Mouse (Mus musculus): ENCODE results near the gene C1qb. TPM values are rescaled to one million over a fixed set of nuclear protein-coding genes. Genes with fewer than 3 reads are reported as not detected.

The C1qb gene
- polyA plus RNA-seq, 1 experiment from 2014 or later: 62.8 TPM

DNA sequence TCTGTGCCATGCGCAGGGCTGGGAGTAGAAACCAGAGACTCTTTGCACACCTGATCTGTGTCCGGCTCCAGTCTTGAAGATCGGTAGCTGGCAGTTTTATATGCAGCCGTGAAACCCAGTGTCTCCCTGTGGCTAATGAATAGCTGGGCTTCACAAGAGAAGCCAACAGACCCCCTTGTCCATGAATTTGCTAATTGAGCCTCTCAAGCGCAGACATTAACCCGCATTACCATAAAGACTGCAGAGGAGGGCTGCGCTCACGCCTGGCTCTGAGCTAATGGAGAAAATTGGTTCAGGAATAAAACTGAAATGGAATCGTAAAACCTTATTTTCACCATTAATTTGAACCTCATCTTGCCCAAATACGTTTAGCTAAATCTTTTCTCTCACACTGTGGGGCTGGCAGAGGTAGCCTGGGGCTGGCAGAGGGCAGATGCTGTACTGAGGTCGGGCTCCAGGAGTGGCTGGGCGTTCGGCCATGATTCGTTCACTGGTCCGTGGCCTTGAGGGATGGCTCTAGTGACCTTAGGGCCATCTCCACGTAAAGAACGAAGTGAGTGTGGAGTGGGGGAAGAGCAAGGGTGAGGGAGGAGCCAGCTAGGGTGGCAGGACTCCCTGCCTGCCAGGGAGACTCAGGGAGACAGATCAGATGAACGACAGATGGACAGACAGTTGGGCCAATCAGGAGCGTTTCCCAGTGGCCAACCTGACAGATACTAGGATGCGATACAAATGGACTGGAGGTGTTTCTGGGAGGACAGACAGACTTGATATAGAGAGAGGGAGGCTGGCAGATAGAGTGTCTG is 30.6 kb upstream of the C1qb start:
- H3K27me3 ChIP-seq (replicated peaks; ENCODE audit: control insufficient read depth, insufficient read depth, low read length): peaks cover 14% of the 10 kb centered on the region
- H3K4me1 ChIP-seq (replicated peaks; ENCODE audit: control insufficient read depth, insufficient read depth, low read length): no peaks in the 10 kb centered on the region
- WGBS: 70% methylated on average over 20 of the region's 20 CpGs
- no peaks in the 10 kb centered on the region for H3K36me3 ChIP-seq (ENCODE audit: control insufficient read depth, insufficient read depth, low read length)
- ATAC-seq (replicated peaks; ENCODE audit: low FRiP score, low TSS enrichment, low read depth) (no peak), DNase-seq (ENCODE audit: low spot score) (no peak)
- H3K9me3 ChIP-seq (ENCODE audit: control insufficient read depth, low read length): no peaks in the 10 kb centered on the region
- no peak overlapping the region for H3K27ac ChIP-seq (ENCODE audit: low read depth)
- H3K4me2 ChIP-seq (ENCODE audit: low read length): no peak overlapping the region
- H3K9ac ChIP-seq (ENCODE audit: low read length): no peak overlapping the region
- H3K4me3 ChIP-seq (ENCODE audit: low read depth, low read length): no peak overlapping the region

DNA sequence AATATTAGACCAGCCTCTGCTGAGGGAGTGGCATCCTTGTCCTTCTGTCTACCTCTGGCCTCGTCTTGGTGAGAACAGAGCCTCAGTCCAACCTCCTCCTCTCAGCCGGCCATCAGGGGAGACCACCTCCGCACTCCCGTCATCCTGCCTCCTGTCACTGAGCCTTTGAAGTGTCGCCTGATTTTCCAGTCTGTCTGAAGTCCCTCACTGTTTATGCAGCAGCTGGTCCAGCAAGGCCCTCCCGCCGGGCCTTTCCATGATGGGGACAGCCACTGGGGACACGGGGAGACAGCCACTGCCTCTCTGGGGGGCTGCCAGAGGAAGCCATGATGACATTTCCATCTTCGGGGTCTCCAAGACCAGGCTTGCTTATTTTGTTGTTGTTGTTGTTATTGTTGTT is 26.9 kb upstream of the C1qb start:
- H3K4me2 ChIP-seq (ENCODE audit: low read length): no peak overlapping the region
- no peaks in the 10 kb centered on the region for H3K36me3 ChIP-seq (ENCODE audit: control insufficient read depth, insufficient read depth, low read length)
- peaks cover 25% of the 10 kb centered on the region for H3K27me3 ChIP-seq (replicated peaks; ENCODE audit: control insufficient read depth, insufficient read depth, low read length)
- H3K4me1 ChIP-seq (replicated peaks; ENCODE audit: control insufficient read depth, insufficient read depth, low read length): no peaks in the 10 kb centered on the region
- H3K4me3 ChIP-seq (ENCODE audit: low read depth, low read length): no peak overlapping the region
- H3K27ac ChIP-seq (ENCODE audit: low read depth): no peak overlapping the region
- 17% methylated on average over 9 of the region's 9 CpGs for WGBS
- no peaks in the 10 kb centered on the region for H3K9me3 ChIP-seq (ENCODE audit: control insufficient read depth, low read length)
- no peak overlapping the region for H3K9ac ChIP-seq (ENCODE audit: low read length)
- ATAC-seq (replicated peaks; ENCODE audit: low FRiP score, low TSS enrichment, low read depth) (no peak), DNase-seq (ENCODE audit: low spot score) (no peak)

DNA sequence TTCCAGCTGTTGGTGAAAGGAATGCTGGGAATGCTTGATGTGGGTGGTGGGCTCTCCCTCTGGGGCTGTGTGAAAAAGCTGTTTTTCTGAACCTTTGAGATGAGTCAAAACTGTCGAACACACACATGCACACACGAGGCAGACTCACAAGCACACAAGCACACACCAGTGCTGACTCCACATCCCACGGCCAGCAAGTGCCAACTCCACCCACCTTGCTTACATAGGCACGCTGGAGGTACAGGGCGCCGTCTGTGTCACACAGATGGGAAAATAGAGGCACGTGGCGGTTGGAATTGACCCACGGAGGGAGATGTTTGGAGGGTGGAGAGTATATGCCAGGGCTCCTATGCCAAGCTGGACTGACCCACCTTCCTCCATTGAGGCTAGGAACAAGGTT is 25.8 kb upstream of the C1qb start:
- ATAC-seq (replicated peaks; ENCODE audit: low FRiP score, low TSS enrichment, low read depth) (no peak), DNase-seq (ENCODE audit: low spot score) (no peak)
- no peak overlapping the region for H3K4me2 ChIP-seq (ENCODE audit: low read length)
- H3K9me3 ChIP-seq (ENCODE audit: control insufficient read depth, low read length): no peaks in the 10 kb centered on the region
- no peaks in the 10 kb centered on the region for H3K36me3 ChIP-seq (ENCODE audit: control insufficient read depth, insufficient read depth, low read length)
- no peak overlapping the region for H3K9ac ChIP-seq (ENCODE audit: low read length)
- peaks cover 30% of the 10 kb centered on the region for H3K27me3 ChIP-seq (replicated peaks; ENCODE audit: control insufficient read depth, insufficient read depth, low read length)
- H3K27ac ChIP-seq (ENCODE audit: low read depth): no peak overlapping the region
- no peak overlapping the region for H3K4me3 ChIP-seq (ENCODE audit: low read depth, low read length)
- H3K4me1 ChIP-seq (replicated peaks; ENCODE audit: control insufficient read depth, insufficient read depth, low read length): no peaks in the 10 kb centered on the region
- 42% methylated on average over 9 of the region's 9 CpGs for WGBS

DNA sequence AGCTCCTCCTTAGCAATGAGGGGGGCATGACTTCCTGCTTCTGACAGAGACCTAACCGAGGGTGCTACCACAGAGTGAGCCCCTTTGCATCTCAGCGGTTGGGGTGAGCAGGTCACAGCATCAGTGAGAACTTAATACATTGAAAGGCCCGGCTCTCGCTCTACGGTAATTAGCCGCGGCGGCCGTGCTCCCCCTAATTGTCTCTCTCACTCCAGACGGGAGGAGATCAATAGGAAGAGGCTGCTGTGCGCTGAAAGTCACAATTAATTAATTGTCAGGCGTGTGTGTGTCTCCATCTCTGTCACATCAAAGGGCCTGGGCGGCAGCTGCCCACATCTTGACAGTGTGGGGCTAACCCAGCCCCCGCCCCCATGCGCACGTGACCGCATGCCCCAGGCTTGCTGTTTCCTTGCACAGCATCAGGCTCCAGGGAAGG is 25.2 kb upstream of the C1qb start:
- no peaks in the 10 kb centered on the region for H3K4me1 ChIP-seq (replicated peaks; ENCODE audit: control insufficient read depth, insufficient read depth, low read length)
- H3K9ac ChIP-seq (ENCODE audit: low read length): no peak overlapping the region
- 5% methylated on average over 17 of the region's 17 CpGs for WGBS
- H3K9me3 ChIP-seq (ENCODE audit: control insufficient read depth, low read length): no peaks in the 10 kb centered on the region
- no peaks in the 10 kb centered on the region for H3K36me3 ChIP-seq (ENCODE audit: control insufficient read depth, insufficient read depth, low read length)
- no peak for ATAC-seq (replicated peaks; ENCODE audit: low FRiP score, low TSS enrichment, low read depth)
- no peak overlapping the region for H3K27ac ChIP-seq (ENCODE audit: low read depth)
- no peak overlapping the region for H3K4me3 ChIP-seq (ENCODE audit: low read depth, low read length)
- H3K4me2 ChIP-seq (ENCODE audit: low read length): no peak overlapping the region
- DNase-seq (ENCODE audit: low spot score): no peak
- H3K27me3 ChIP-seq (replicated peaks; ENCODE audit: control insufficient read depth, insufficient read depth, low read length): peaks cover 35% of the 10 kb centered on the region

DNA sequence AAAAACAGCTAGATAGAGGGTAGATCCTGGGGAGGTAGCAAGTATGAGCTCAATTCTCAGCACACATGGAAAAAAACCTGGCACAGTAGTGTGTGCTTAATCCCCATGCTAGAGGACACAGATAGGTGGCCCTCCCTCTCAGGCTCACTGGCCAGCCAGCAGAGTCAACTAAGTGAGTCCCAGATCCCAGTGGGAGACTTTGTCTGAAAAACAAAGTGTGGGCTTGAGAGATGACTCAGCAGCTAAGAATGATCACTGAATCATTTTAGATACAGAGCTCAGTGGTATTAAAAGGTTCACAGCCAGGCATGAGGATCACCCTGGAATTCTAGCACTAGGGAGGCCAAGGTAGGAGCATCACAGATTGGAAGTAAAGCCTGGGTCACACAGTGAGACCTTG is 21.8 kb upstream of the C1qb start:
- Histone ChIP-seq H3K4me3 (ENCODE audit: low read depth, low read length) (no peak overlapping the region), H3K9me3 (ENCODE audit: control insufficient read depth, low read length) (no peaks in the 10 kb centered on the region), H3K27me3 (replicated peaks; ENCODE audit: control insufficient read depth, insufficient read depth, low read length) (peaks cover 58% of the 10 kb centered on the region), H3K4me2 (ENCODE audit: low read length) (no peak overlapping the region), H3K9ac (ENCODE audit: low read length) (no peak overlapping the region), H3K27ac (ENCODE audit: low read depth) (no peak overlapping the region), H3K4me1 (replicated peaks; ENCODE audit: control insufficient read depth, insufficient read depth, low read length) (no peaks in the 10 kb centered on the region), H3K36me3 (ENCODE audit: control insufficient read depth, insufficient read depth, low read length) (no peaks in the 10 kb centered on the region)
- ATAC-seq (replicated peaks; ENCODE audit: low FRiP score, low TSS enrichment, low read depth) (no peak), DNase-seq (ENCODE audit: low spot score) (no peak)

DNA sequence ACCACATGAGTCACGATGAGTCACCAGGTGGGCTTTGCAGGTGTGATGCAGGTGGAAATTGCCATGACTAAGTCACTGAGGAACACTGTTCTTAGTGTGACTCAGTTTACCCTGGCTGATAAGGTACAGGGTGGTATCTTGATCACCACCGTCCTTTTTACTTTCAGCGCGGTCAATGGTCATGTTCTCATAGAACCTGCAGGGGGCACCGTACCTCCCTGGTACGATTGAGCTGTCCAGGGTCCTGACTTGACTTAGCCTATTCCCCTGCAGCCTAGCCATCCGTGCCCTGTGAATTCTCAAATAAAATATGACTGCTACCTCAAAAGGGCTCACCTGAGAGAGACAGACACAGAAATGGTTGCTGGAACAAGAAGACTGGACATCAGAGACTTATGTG is 21.0 kb upstream of the C1qb start:
- Histone ChIP-seq H3K9me3 (ENCODE audit: control insufficient read depth, low read length) (no peaks in the 10 kb centered on the region), H3K36me3 (ENCODE audit: control insufficient read depth, insufficient read depth, low read length) (no peaks in the 10 kb centered on the region), H3K4me2 (ENCODE audit: low read length) (no peak overlapping the region), H3K4me3 (ENCODE audit: low read depth, low read length) (no peak overlapping the region), H3K27me3 (replicated peaks; ENCODE audit: control insufficient read depth, insufficient read depth, low read length) (peaks cover 50% of the 10 kb centered on the region), H3K9ac (ENCODE audit: low read length) (no peak overlapping the region), H3K27ac (ENCODE audit: low read depth) (no peak overlapping the region), H3K4me1 (replicated peaks; ENCODE audit: control insufficient read depth, insufficient read depth, low read length) (no peaks in the 10 kb centered on the region)
- DNase-seq (ENCODE audit: low spot score): peak; percentile 88
- WGBS: 10% methylated on average over 7 of the region's 7 CpGs
- no peak; the same call in 1 of the 2 replicates for ATAC-seq (replicated peaks; ENCODE audit: low FRiP score, low TSS enrichment, low read depth)

DNA sequence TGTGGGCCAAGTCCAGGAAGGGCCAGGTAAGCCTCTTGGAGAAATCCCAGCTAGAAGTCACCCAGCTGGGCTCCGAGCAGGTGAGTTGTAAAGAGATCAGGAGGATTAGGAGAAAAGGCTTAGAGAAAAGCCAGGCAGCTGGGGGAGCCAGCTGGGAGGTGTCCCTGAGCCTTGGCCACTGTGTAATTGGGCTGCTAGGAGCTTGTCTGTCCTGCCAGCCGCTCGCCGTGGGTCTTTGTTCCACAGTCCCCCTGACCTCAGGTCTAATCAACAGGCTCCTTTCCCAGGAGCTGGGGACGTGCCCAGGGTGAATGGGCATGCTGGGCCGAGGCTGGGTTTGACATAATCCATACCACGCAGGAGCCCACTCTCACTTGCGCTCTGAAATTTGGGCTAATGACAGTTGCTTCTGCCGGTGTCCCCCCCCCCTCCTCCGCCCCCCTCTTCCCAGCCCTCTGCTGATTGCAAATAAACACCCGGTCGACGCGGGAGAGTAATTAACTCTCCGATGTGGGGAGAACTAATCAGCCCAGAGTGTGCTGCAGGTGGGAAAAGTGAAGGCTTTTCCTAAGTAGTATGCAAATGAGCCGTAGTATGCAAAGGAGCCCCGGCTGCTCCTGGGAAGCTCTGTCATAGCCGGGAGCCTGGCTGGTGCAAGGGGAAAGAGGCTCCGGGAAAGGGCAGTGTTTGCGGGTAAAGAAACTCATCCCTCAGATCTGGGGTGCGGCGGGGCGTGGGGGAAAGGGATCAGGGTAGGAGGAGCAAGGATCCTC is 19.0 kb upstream of the C1qb start:
- H3K9ac ChIP-seq (ENCODE audit: low read length): no peak overlapping the region
- H3K9me3 ChIP-seq (ENCODE audit: control insufficient read depth, low read length): no peaks in the 10 kb centered on the region
- peaks cover 35% of the 10 kb centered on the region for H3K27me3 ChIP-seq (replicated peaks; ENCODE audit: control insufficient read depth, insufficient read depth, low read length)
- H3K4me1 ChIP-seq (replicated peaks; ENCODE audit: control insufficient read depth, insufficient read depth, low read length): no peaks in the 10 kb centered on the region
- no peak overlapping the region for H3K27ac ChIP-seq (ENCODE audit: low read depth)
- no peak overlapping the region for H3K4me3 ChIP-seq (ENCODE audit: low read depth, low read length)
- ATAC-seq (replicated peaks; ENCODE audit: low FRiP score, low TSS enrichment, low read depth) (no peak), DNase-seq (ENCODE audit: low spot score) (no peak)
- no peak overlapping the region for H3K4me2 ChIP-seq (ENCODE audit: low read length)
- WGBS: 3% methylated on average over 23 of the region's 23 CpGs
- H3K36me3 ChIP-seq (ENCODE audit: control insufficient read depth, insufficient read depth, low read length): no peaks in the 10 kb centered on the region

DNA sequence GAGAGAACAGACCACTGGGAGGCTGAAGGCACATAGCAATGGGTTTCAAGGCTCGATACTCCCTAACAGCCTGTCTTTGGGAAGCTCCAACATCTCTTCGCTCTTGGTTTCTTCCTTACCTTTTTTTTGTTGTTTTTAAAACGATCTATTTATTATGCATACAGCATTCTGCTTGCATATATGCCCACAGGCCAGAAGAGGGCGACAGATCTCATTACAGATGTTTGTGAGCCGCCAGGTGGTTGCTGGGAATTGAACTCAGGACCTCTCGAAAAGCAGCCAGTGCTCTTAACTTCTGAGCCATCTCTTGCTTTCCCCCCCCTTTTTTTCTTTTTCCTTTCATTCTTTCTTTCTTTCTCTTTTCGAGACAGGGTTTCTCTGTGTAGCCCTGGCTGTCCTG is 13.2 kb upstream of the C1qb start:
- Histone ChIP-seq H3K4me2 (ENCODE audit: low read length) (no peak overlapping the region), H3K9ac (ENCODE audit: low read length) (no peak overlapping the region), H3K4me3 (ENCODE audit: low read depth, low read length) (no peak overlapping the region), H3K36me3 (ENCODE audit: control insufficient read depth, insufficient read depth, low read length) (no peaks in the 10 kb centered on the region), H3K27me3 (replicated peaks; ENCODE audit: control insufficient read depth, insufficient read depth, low read length) (peaks cover 25% of the 10 kb centered on the region), H3K9me3 (ENCODE audit: control insufficient read depth, low read length) (no peaks in the 10 kb centered on the region), H3K4me1 (replicated peaks; ENCODE audit: control insufficient read depth, insufficient read depth, low read length) (peaks cover 6% of the 10 kb centered on the region; the same call in 1 of the 2 replicates), H3K27ac (ENCODE audit: low read depth) (no peak overlapping the region)
- ATAC-seq (replicated peaks; ENCODE audit: low FRiP score, low TSS enrichment, low read depth) (no peak), DNase-seq (ENCODE audit: low spot score) (no peak)
- WGBS: 63% methylated on average over 7 of the region's 7 CpGs
